Mouse (Mus musculus): ENCODE data around the gene Tfeb. TPM values are rescaled to one million over a fixed set of nuclear protein-coding genes. Genes with fewer than 3 reads are reported as not detected.

Gene Tfeb
- polyA plus RNA-seq, 1 experiment from 2014 or later: 5.3 TPM

DNA sequence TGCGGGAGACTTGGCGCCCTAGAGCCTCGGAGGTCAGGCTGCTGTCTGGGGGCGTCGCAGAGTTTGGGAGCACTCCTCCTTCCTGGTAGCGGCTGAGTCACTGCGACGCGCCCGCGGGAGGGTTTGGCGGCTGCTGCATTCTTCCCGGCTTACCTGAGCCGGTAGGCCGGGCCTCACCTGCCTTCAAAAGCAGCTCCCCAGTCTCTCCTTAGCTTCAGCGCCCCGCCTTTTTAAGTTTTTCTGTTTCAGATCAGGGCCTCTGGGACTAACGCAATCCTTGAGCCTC is 97.6 kb downstream of the Tfeb start, which contains the start of gene Mdfi:
TSS of gene Mdfi (minus strand) at position 210 of the 286 bp plus-strand sequence.
- H3K36me3 ChIP-seq (replicated peaks): no peaks in the 10 kb centered on the region
- WGBS (ENCODE audit: insufficient replicate concordance): 5% methylated on average over 18 of the region's 18 CpGs
- peak within 1 kb of the TSS; percentile 53 for H3K4me3 ChIP-seq (replicated peaks)
- H3K9ac ChIP-seq: no peak within 1 kb of the TSS
- ATAC-seq (ENCODE audit: insufficient read depth): no peak
- H3K27ac ChIP-seq (replicated peaks): no peak within 1 kb of the TSS
- H3K4me2 ChIP-seq: peak within 1 kb of the TSS; percentile 68
- H3K9me3 ChIP-seq (replicated peaks): no peaks in the 10 kb centered on the region
- peaks cover 8% of the 10 kb centered on the region for H3K4me1 ChIP-seq (replicated peaks)
- peaks cover 66% of the 10 kb centered on the region for H3K27me3 ChIP-seq

DNA sequence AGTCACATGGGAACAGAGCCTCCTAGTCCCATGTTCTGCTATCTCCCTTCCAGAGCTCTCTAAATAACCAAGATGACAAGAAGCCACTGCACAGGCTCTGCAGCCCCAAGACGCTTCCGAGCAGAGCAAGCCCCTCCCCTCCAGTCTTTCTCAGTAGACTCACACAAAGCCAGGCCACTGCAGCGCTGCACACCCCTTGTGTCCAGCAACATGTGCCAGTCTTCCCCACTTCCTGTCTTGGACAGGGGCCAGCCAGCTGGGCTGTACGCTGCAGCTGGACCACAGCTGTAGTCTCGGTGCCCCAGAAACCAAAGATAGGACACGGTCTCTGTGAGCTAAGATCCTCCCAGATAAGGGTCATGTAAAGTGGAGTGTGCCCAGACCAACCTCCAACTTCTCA is 101.0 kb downstream of the Tfeb start:
- H3K27me3 ChIP-seq: peaks cover 45% of the 10 kb centered on the region
- H3K9ac ChIP-seq: no peak overlapping the region
- no peaks in the 10 kb centered on the region for H3K36me3 ChIP-seq (replicated peaks)
- H3K4me3 ChIP-seq (replicated peaks): no peak overlapping the region
- peaks cover 12% of the 10 kb centered on the region for H3K4me1 ChIP-seq (replicated peaks)
- WGBS (ENCODE audit: insufficient replicate concordance): 14% methylated on average over 6 of the region's 6 CpGs
- no peak overlapping the region for H3K4me2 ChIP-seq
- no peak for ATAC-seq (ENCODE audit: insufficient read depth)
- no peak overlapping the region for H3K27ac ChIP-seq (replicated peaks)
- H3K9me3 ChIP-seq (replicated peaks): no peaks in the 10 kb centered on the region

DNA sequence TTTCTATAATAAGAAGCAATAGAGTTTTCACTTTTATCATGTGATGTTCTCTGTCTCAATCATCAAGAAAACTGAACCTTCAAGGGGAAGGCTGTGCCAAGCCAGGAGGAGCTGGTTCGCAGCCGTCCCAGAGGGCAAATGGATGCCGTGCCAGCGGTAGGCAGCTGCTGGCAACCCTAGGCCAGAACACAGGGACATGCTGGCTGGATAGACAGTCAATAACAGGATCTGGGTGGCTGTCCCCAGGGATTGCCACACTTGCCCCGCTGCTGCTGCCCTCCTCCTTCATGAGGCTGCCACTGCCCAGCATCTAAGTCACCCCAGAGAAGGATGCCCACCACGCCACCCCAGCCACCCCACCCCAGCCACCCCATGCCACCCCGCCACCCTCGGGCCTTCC is 104.7 kb downstream of the Tfeb start:
- Histone ChIP-seq H3K4me2 (no peak overlapping the region), H3K27ac (replicated peaks) (no peak overlapping the region), H3K4me1 (replicated peaks) (peaks cover 5% of the 10 kb centered on the region), H3K27me3 (peaks cover 9% of the 10 kb centered on the region), H3K9me3 (replicated peaks) (no peaks in the 10 kb centered on the region), H3K36me3 (replicated peaks) (no peaks in the 10 kb centered on the region), H3K9ac (no peak overlapping the region), H3K4me3 (replicated peaks) (no peak overlapping the region)
- ATAC-seq (ENCODE audit: insufficient read depth): no peak
- WGBS (ENCODE audit: insufficient replicate concordance): 62% methylated on average over 8 of the region's 8 CpGs

Other genes starting within 250 kb of the Tfeb start
- gene Taf8, start 234.7 kb upstream of the Tfeb start, polyA plus RNA-seq (2015; fragmentation: Nextera tagmentation; extraction: Ambion mirVana): 14.7 and 15.2 TPM in 2 replicates
- 422 and 473 TPM in 2 replicates for gene Ccnd3, start 232.0 kb upstream of the Tfeb start, polyA plus RNA-seq (2015; fragmentation: Nextera tagmentation; extraction: Ambion mirVana)
- 16.5 and 18.0 TPM in 2 replicates for gene Bysl, start 125.5 kb upstream of the Tfeb start, polyA plus RNA-seq (2015; fragmentation: Nextera tagmentation; extraction: Ambion mirVana)
- gene Med20, start 125.4 kb upstream of the Tfeb start, polyA plus RNA-seq (2015; fragmentation: Nextera tagmentation; extraction: Ambion mirVana): 21.6 and 26.0 TPM in 2 replicates
- gene Gm20517, start 125.4 kb upstream of the Tfeb start, polyA plus RNA-seq (2015; fragmentation: Nextera tagmentation; extraction: Ambion mirVana): 2.1 and 2.4 TPM in 2 replicates
- 2.8 and 3.7 TPM in 2 replicates for gene Usp49, start 106.3 kb upstream of the Tfeb start, polyA plus RNA-seq (2015; fragmentation: Nextera tagmentation; extraction: Ambion mirVana)
- gene Tomm6, start 48.6 kb upstream of the Tfeb start, polyA plus RNA-seq (2015; fragmentation: Nextera tagmentation; extraction: Ambion mirVana): 193 and 205 TPM in 2 replicates
- gene Frs3, start 48.0 kb upstream of the Tfeb start, polyA plus RNA-seq (2015; fragmentation: Nextera tagmentation; extraction: Ambion mirVana): 1.5 and 1.6 TPM in 2 replicates
- 0.07 TPM in 1 of 2 replicates, not detected in the other for gene Gm21981, start 42.6 kb upstream of the Tfeb start, polyA plus RNA-seq (2015; fragmentation: Nextera tagmentation; extraction: Ambion mirVana)
- gene Prickle4, start 42.3 kb upstream of the Tfeb start, polyA plus RNA-seq (2015; fragmentation: Nextera tagmentation; extraction: Ambion mirVana): not detected in 2 replicates
- gene Pgc, start 10.2 kb upstream of the Tfeb start, polyA plus RNA-seq (2015; fragmentation: Nextera tagmentation; extraction: Ambion mirVana): not detected in 2 replicates
- 0.76 and 1.2 TPM in 2 replicates for gene Mdfi, start 97.7 kb downstream of the Tfeb start, polyA plus RNA-seq (2015; fragmentation: Nextera tagmentation; extraction: Ambion mirVana)
- gene Foxp4, start 187.6 kb downstream of the Tfeb start, polyA plus RNA-seq (2015; fragmentation: Nextera tagmentation; extraction: Ambion mirVana): 4.6 and 4.8 TPM in 2 replicates